Mouse (Mus musculus) stomach, embryonic 15.5 days (tissue): ENCODE measurements around the gene Rtcb. TPM values are rescaled to one million over a fixed set of nuclear protein-coding genes. Genes with fewer than 3 reads are reported as not detected.
A peak's percentile ranks its signal among the peaks of the same experiment; 100 is the strongest.

Experiments
- ATAC-seq: fragments of 200-750 bp; cut with Nextera tagmentation; 2 replicates; pipeline ENCODE4 v1.8.0; 2017; ENCODE audit warnings: low read depth, moderate number of reproducible peaks, moderate TSS enrichment; ENCODE audit not compliant: insufficient read depth, low FRiP score
- H3K27ac ChIP-seq: fragments of 300-500 bp; sonication (generic); 2 replicates; pipeline ENCODE4 v1.5.1; 2015; ENCODE audit warnings: mild to moderate bottlenecking, inconsistent platforms
- H3K27me3 ChIP-seq: fragments of 300-500 bp; sonication (generic); replicated peaks from 2 replicates; pipeline ENCODE4 v1.6.1; 2015; ENCODE audit warnings: inconsistent platforms
- H3K36me3 ChIP-seq: fragments of 300-500 bp; sonication (generic); 2 replicates; pipeline ENCODE4 v1.6.1; 2015; ENCODE audit warnings: inconsistent platforms
- H3K4me1 ChIP-seq: fragments of 300-500 bp; sonication (generic); 2 replicates; pipeline ENCODE4 v1.6.1; 2015; ENCODE audit warnings: inconsistent platforms
- H3K4me2 ChIP-seq: fragments of 300-500 bp; sonication (generic); 2 replicates; pipeline ENCODE4 v1.6.1; 2015; ENCODE audit warnings: mild to moderate bottlenecking, inconsistent platforms
- H3K4me3 ChIP-seq: fragments of 300-500 bp; sonication (generic); replicated peaks from 2 replicates; pipeline ENCODE4 v1.5.1; 2015; ENCODE audit warnings: inconsistent platforms
- H3K9ac ChIP-seq: fragments of 300-500 bp; sonication (generic); 2 replicates; pipeline ENCODE4 v1.6.1; 2015; ENCODE audit warnings: inconsistent platforms
- H3K9me3 ChIP-seq: fragments of 300-500 bp; sonication (generic); 2 replicates; pipeline ENCODE4 v1.6.1; 2016; ENCODE audit warnings: inconsistent platforms
- WGBS: fragments of 180-500 bp; shearing (Covaris S2); methylation state at CpG from one replicate; pipeline ENCODE4 v1.1.7; 2015; 5-methylcytosine and 5-hydroxymethylcytosine counted together
- polyA plus RNA-seq: library from polyadenylated mRNA; unstranded; fragments of >200 nt; fragmentation: Nextera tagmentation; extraction: Ambion mirVana; gene quantifications from 2 replicates; pipeline ENCODE4 v1.2.1, GENCODE M21; 2015

The Rtcb gene
- polyA plus RNA-seq, 1 experiment from 2014 or later = 163 TPM

GRCm38 (mm10) chr10:85967411-85968156, 10.0 kb upstream of the Rtcb start:
- Histone ChIP-seq H3K27me3 (no peaks in the 10 kb centered on the region), H3K9me3 (no peaks in the 10 kb centered on the region), H3K4me2 (no peak overlapping the region), H3K36me3 (no peaks in the 10 kb centered on the region), H3K4me1 (no peaks in the 10 kb centered on the region), H3K4me3 (no peak overlapping the region), H3K9ac (no peak overlapping the region), H3K27ac (no peak overlapping the region)
- ATAC-seq = no peak
- WGBS = 64% methylated on average over 17 of the region's 17 CpGs

- H3K27ac ChIP-seq = no peak overlapping the region
- 51% methylated on average over 2 of the region's 2 CpGs for WGBS
- H3K4me1 ChIP-seq = no peaks in the 10 kb centered on the region
- H3K36me3 ChIP-seq = no peaks in the 10 kb centered on the region
- no peak overlapping the region for H3K9ac ChIP-seq
- H3K27me3 ChIP-seq = no peaks in the 10 kb centered on the region
- H3K9me3 ChIP-seq = no peaks in the 10 kb centered on the region
- no peak overlapping the region for H3K4me3 ChIP-seq
- no peak overlapping the region for H3K4me2 ChIP-seq
- no peak for ATAC-seq
Observed at GRCm38 (mm10) chr10:85966476-85966875, 8.9 kb upstream of the Rtcb start.

GRCm38 (mm10) chr10:85964316-85964715, 6.7 kb upstream of the Rtcb start:
- Histone ChIP-seq H3K4me3 (no peak overlapping the region), H3K9ac (no peak overlapping the region), H3K4me2 (no peak overlapping the region), H3K4me1 (no peaks in the 10 kb centered on the region), H3K9me3 (no peaks in the 10 kb centered on the region), H3K36me3 (no peaks in the 10 kb centered on the region), H3K27me3 (no peaks in the 10 kb centered on the region), H3K27ac (no peak overlapping the region)
- ATAC-seq = no peak
- WGBS = 87% methylated on average over 7 of the region's 7 CpGs

GRCm38 (mm10) chr10:85962897-85963296, 5.3 kb upstream of the Rtcb start:
- no peaks in the 10 kb centered on the region for H3K27me3 ChIP-seq
- no peak overlapping the region for H3K27ac ChIP-seq
- 49% methylated on average over 9 of the region's 9 CpGs for WGBS
- no peaks in the 10 kb centered on the region for H3K36me3 ChIP-seq
- H3K4me1 ChIP-seq = no peaks in the 10 kb centered on the region
- H3K4me3 ChIP-seq = no peak overlapping the region
- ATAC-seq = no peak
- no peak overlapping the region for H3K4me2 ChIP-seq
- no peak overlapping the region for H3K9ac ChIP-seq
- H3K9me3 ChIP-seq = no peaks in the 10 kb centered on the region

- no peaks in the 10 kb centered on the region for H3K27me3 ChIP-seq
- H3K27ac ChIP-seq = peak overlapping the region; percentile 77; the same call in 1 of the 2 replicates
- peaks cover 4% of the 10 kb centered on the region; the same call in 1 of the 2 replicates for H3K4me1 ChIP-seq
- no peak for ATAC-seq
- peak overlapping the region; percentile 79 for H3K4me2 ChIP-seq
- WGBS = 3% methylated on average over 20 of the region's 20 CpGs
- peak overlapping the region; percentile 87 for H3K9ac ChIP-seq
- H3K9me3 ChIP-seq = no peaks in the 10 kb centered on the region
- peaks cover 23% of the 10 kb centered on the region; the same call in 1 of the 2 replicates for H3K36me3 ChIP-seq
- H3K4me3 ChIP-seq = peak overlapping the region; percentile 82
Observed at GRCm38 (mm10) chr10:85956871-85957419, 678 bp downstream of the Rtcb start.

- peaks cover 37% of the 10 kb centered on the region; the same call in 1 of the 2 replicates for H3K36me3 ChIP-seq
- ATAC-seq = peak; percentile 70; the same call in 1 of the 2 replicates
- H3K4me3 ChIP-seq = no peak overlapping the region
- 62% methylated on average over 2 of the region's 2 CpGs for WGBS
- H3K4me2 ChIP-seq = no peak overlapping the region
- H3K4me1 ChIP-seq = peaks cover 4% of the 10 kb centered on the region; the same call in 1 of the 2 replicates
- H3K27ac ChIP-seq = 0 out of 2 replicates have a peak overlapping the region, but pooled peaks have one; percentile 42
- no peak overlapping the region for H3K9ac ChIP-seq
- no peaks in the 10 kb centered on the region for H3K27me3 ChIP-seq
- no peaks in the 10 kb centered on the region for H3K9me3 ChIP-seq
Observed at GRCm38 (mm10) chr10:85954429-85954828, 3.2 kb downstream of the Rtcb start.

- H3K9ac ChIP-seq = no peak overlapping the region
- no peaks in the 10 kb centered on the region for H3K27me3 ChIP-seq
- no peak overlapping the region for H3K27ac ChIP-seq
- H3K36me3 ChIP-seq = peaks cover 47% of the 10 kb centered on the region
- H3K9me3 ChIP-seq = no peaks in the 10 kb centered on the region
- peaks cover 4% of the 10 kb centered on the region; the same call in 1 of the 2 replicates for H3K4me1 ChIP-seq
- no peak overlapping the region for H3K4me3 ChIP-seq
- ATAC-seq = no peak
- no peak overlapping the region for H3K4me2 ChIP-seq
- WGBS = 81% methylated on average over 3 of the region's 3 CpGs
Observed at GRCm38 (mm10) chr10:85953401-85953800, 4.2 kb downstream of the Rtcb start.

GRCm38 (mm10) chr10:85951765-85952443, 5.7 kb downstream of the Rtcb start:
- no peaks in the 10 kb centered on the region for H3K27me3 ChIP-seq
- no peaks in the 10 kb centered on the region for H3K9me3 ChIP-seq
- H3K4me2 ChIP-seq = no peak overlapping the region
- H3K9ac ChIP-seq = no peak overlapping the region
- no peak for ATAC-seq
- H3K4me1 ChIP-seq = peaks cover 4% of the 10 kb centered on the region; the same call in 1 of the 2 replicates
- no peak overlapping the region for H3K27ac ChIP-seq
- peaks cover 52% of the 10 kb centered on the region for H3K36me3 ChIP-seq
- WGBS = 83% methylated on average over 6 of the region's 6 CpGs
- no peak overlapping the region for H3K4me3 ChIP-seq

- Histone ChIP-seq H3K4me3 (no peak overlapping the region), H3K27me3 (no peaks in the 10 kb centered on the region), H3K4me1 (no peaks in the 10 kb centered on the region), H3K9ac (no peak overlapping the region), H3K27ac (no peak overlapping the region), H3K9me3 (no peaks in the 10 kb centered on the region), H3K36me3 (peaks cover 62% of the 10 kb centered on the region), H3K4me2 (no peak overlapping the region)
- WGBS = 94% methylated on average over 8 of the region's 8 CpGs
- no peak for ATAC-seq
Observed at GRCm38 (mm10) chr10:85948483-85949196, 9.0 kb downstream of the Rtcb start.

GRCm38 (mm10) chr10:85936280-85936965, 21.2 kb downstream of the Rtcb start:
- WGBS = 94% methylated on average over 6 of the region's 6 CpGs
- H3K27me3 ChIP-seq = no peaks in the 10 kb centered on the region
- no peak overlapping the region for H3K27ac ChIP-seq
- H3K4me2 ChIP-seq = no peak overlapping the region
- no peaks in the 10 kb centered on the region for H3K4me1 ChIP-seq
- no peaks in the 10 kb centered on the region for H3K9me3 ChIP-seq
- H3K36me3 ChIP-seq = peaks cover 32% of the 10 kb centered on the region
- no peak for ATAC-seq
- no peak overlapping the region for H3K4me3 ChIP-seq
- H3K9ac ChIP-seq = no peak overlapping the region

GRCm38 (mm10) chr10:85929962-85930361, 27.7 kb downstream of the Rtcb start:
- Histone ChIP-seq H3K4me3 (no peak overlapping the region), H3K4me1 (peaks cover 11% of the 10 kb centered on the region), H3K4me2 (no peak overlapping the region), H3K9ac (no peak overlapping the region), H3K27ac (no peak overlapping the region), H3K36me3 (no peaks in the 10 kb centered on the region), H3K27me3 (peaks cover 7% of the 10 kb centered on the region; the same call in 1 of the 2 replicates), H3K9me3 (no peaks in the 10 kb centered on the region)
- no peak for ATAC-seq
- WGBS = 90% methylated on average over 11 of the region's 11 CpGs
